ENCODE assay signal across 36 mouse cellular contexts in the genomic region with DNA sequence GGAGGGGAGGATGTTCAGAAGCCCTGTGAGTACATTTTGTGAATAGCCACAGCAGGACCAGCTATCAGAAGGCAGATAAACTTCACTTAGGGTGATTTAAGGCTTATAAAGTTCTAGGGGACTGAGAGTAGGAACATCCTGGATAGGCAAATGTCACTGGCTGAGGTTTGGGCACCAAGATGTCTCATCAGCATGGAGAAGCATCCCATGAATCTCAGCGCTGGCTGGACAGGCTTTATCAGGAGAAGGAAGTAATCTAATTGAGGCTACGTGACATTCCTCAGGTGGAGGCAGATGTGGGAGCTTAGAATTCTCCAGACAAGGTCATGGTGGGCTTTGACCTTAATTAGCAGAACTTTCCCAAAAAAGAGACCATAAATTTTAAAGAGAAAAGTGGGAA. TPM values are rescaled to one million over a fixed set of nuclear protein-coding genes. Genes with fewer than 3 reads are reported as not detected.
"Had no signal": no experiment of that assay in that cellular context is flagged by ENCODE, and none has a peak within 500 bp of the region (broad histone marks: within the 10 kb centered on the region; RNA-seq: fewer than 3 reads in every experiment).

No protein-coding gene starts in this region.

- H3K27ac ChIP-seq: embryonic facial prominence, embryonic 10.5 days; embryonic facial prominence, embryonic 12.5 days; embryonic facial prominence, embryonic 13.5 days; embryonic facial prominence, embryonic 15.5 days; forebrain, embryonic 10.5 days; forebrain, embryonic 12.5 days; forebrain, embryonic 13.5 days; forebrain, embryonic 15.5 days; gastrocnemius, adult 2 months had no signal

- H3K4me1 ChIP-seq: embryonic facial prominence, embryonic 12.5 days; embryonic facial prominence, embryonic 13.5 days; embryonic facial prominence, embryonic 15.5 days; forebrain, embryonic 12.5 days; forebrain, embryonic 13.5 days; forebrain, embryonic 15.5 days had no signal

- H3K9ac ChIP-seq: embryonic facial prominence, embryonic 12.5 days; embryonic facial prominence, embryonic 13.5 days; embryonic facial prominence, embryonic 15.5 days; forebrain, embryonic 12.5 days; forebrain, embryonic 13.5 days; forebrain, embryonic 15.5 days; forebrain, postnatal 0 days had no signal

- H3K36me3 ChIP-seq: embryonic facial prominence, embryonic 10.5 days; embryonic facial prominence, embryonic 12.5 days; embryonic facial prominence, embryonic 13.5 days; embryonic facial prominence, embryonic 15.5 days; forebrain, embryonic 10.5 days; forebrain, embryonic 12.5 days; forebrain, embryonic 15.5 days had no signal

- H3K9me3 ChIP-seq: embryonic facial prominence, embryonic 10.5 days; embryonic facial prominence, embryonic 12.5 days; embryonic facial prominence, embryonic 13.5 days; embryonic facial prominence, embryonic 15.5 days; forebrain, embryonic 10.5 days; forebrain, embryonic 12.5 days; forebrain, embryonic 13.5 days; forebrain, embryonic 15.5 days had no signal

- DNase-seq: cerebellum, adult 2 months; cerebellum, adult 8-10 months; cerebellum, adult 9-10 months; cerebellum, adult 9-11 months; cerebellum, postnatal 10 days; cerebellum, postnatal 14 days; cerebellum, postnatal 25 days; cerebellum, postnatal 36 days; embryo, embryonic 11 days; forebrain, postnatal 0 days; gastrocnemius, adult 2 months; gastrocnemius, postnatal 10 days; gastrocnemius, postnatal 14 days; gastrocnemius, postnatal 25 days; gastrocnemius, postnatal 36 days; heart, adult 18-20 months had no signal

- H3K27me3 ChIP-seq: embryonic facial prominence, embryonic 12.5 days; embryonic facial prominence, embryonic 13.5 days; embryonic facial prominence, embryonic 15.5 days; forebrain, embryonic 12.5 days; forebrain, embryonic 13.5 days; forebrain, embryonic 15.5 days had no signal

- H3K4me3 ChIP-seq: embryonic facial prominence, embryonic 10.5 days; embryonic facial prominence, embryonic 12.5 days; embryonic facial prominence, embryonic 13.5 days; embryonic facial prominence, embryonic 15.5 days; erythroblast, embryonic 14.5 days; forebrain, embryonic 10.5 days; forebrain, embryonic 12.5 days; forebrain, embryonic 13.5 days; forebrain, embryonic 15.5 days; gastrocnemius, adult 2 months had no signal

RNA-seq across cellular contexts. Expression of gene Enthd1, which starts 8.9 kb away (rescaled TPM):
- total RNA-seq: common myeloid progenitor, adult 5-6 weeks; forebrain, postnatal 0 days; gastrocnemius, adult 18-20 months; gastrocnemius, adult 2 months; gastrocnemius, adult 8-10 months; gastrocnemius, postnatal 10 days; gastrocnemius, postnatal 14 days; gastrocnemius, postnatal 25 days; gastrocnemius, postnatal 36 days; gastrocnemius, postnatal 4 days; granulocyte monocyte progenitor cell, adult 5-6 weeks; heart, adult 18-20 months; heart, adult 8-10 months had no signal
- polyA plus RNA-seq: cerebellum, adult 2 months; cortical plate, adult 2 months; embryonic facial prominence, embryonic 10.5 days; embryonic facial prominence, embryonic 11.5 days; embryonic facial prominence, embryonic 12.5 days; embryonic facial prominence, embryonic 13.5 days; embryonic facial prominence, embryonic 15.5 days; erythroblast, embryonic 14.5 days; forebrain, embryonic 10.5 days; forebrain, embryonic 11.5 days; forebrain, embryonic 12.5 days; forebrain, embryonic 13.5 days; forebrain, embryonic 14.5 days; forebrain, embryonic 15.5 days; forebrain, embryonic 16.5 days; forebrain, postnatal 0 days had no signal

RNA-seq across cellular contexts. Expression of gene Grap2, which starts 16.4 kb away (rescaled TPM):
- total RNA-seq: forebrain, postnatal 0 days had no signal
- polyA plus RNA-seq: forebrain, embryonic 16.5 days; forebrain, postnatal 0 days had no signal
